Mouse (Mus musculus) cerebellum, adult 9-10 months (tissue): ENCODE measurements around the gene Olfr1186.
"Not testable (repeated sequence)": the region's sequence is repeated elsewhere in the genome, so short reads cannot be mapped to it uniquely, and the experiment has no call there.

ENCODE experiments used
- DNase-seq: peaks from one replicate; pipeline ENCODE4 v3.0.0; 2022

Olfr1186 gene

GRCm38 (mm10) chr2:88518251-88518650 lies at the start of gene Olfr1186:
Gene Olfr1186 (plus strand): TSS chr2:88518551.
- no peak for DNase-seq

- DNase-seq = no peak
Measured at GRCm38 (mm10) chr2:88483298-88483697, 35.1 kb upstream of the Olfr1186 start, which contains the start of gene Olfr1184. Gene Olfr1184 (plus strand): TSS chr2:88483598.

- DNase-seq = no peak
Measured at GRCm38 (mm10) chr2:88493020-88493419, 25.3 kb upstream of the Olfr1186 start, which contains the start of gene Olfr1185-ps1. Gene Olfr1185-ps1 (plus strand): TSS chr2:88493320.

- no peak for DNase-seq
Measured at GRCm38 (mm10) chr2:88525720-88526119, 7.4 kb downstream of the Olfr1186 start.

DNA sequence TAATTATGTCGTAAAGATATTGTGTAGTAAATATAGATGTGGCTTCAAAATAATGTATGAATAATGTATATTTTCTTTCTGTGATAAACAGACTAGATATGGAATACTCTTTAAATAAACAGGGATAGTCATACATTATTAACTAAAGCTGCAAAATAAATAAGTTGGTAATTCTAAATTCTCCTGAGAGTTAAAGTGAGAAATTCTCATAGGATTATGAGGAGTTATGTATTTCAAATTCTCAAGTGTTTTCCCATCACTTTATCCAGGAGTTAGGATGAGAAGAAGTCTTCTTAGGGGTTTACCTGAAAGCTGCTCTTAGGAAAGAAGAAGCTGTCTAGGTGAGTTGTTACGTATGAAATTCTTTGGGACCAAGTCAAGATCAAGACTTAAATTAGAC lies 38.3 kb downstream of the Olfr1186 start, which contains the start of gene Olfr1188:
Gene Olfr1188 (plus strand): TSS at position 301 of the 400 bp plus-strand sequence.
- DNase-seq = no peak

- DNase-seq = not testable (repeated sequence)
Measured at GRCm38 (mm10) chr2:88572696-88573095, 54.3 kb downstream of the Olfr1186 start.
